Mouse (Mus musculus) thymus, postnatal 4 days (tissue): Measurements from ENCODE around the gene Rdm1.

Source experiments
- DNase-seq: peaks from one replicate; pipeline ENCODE4 v3.0.0; 2021

Rdm1 gene

DNA sequence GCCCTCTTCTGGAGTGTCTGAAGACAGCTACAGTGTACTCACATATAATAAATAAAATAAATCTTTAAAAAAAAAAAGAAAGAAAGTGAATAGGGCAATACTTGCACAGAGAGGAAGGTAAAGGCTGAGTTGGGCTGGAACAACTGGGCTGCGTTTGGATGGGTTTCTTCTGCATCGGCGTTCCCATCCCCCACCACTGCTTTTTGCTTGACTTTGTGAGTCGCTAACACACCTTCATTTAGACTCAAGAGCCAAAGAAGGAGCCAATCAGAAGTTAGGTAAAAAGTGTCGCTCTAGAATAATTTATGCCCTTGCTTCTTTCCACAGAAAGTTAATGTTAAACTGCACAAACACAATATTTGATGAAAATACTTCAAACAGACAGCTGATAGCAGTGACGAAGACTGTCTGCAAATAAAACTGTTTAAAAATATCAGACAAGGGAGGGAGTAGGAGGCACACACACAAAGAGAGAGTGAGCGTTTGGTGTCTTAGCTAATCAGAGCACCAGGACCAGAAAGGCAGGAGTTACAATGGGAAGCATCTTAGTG, 55.5 kb downstream of the Rdm1 start:
- no peak for DNase-seq
